Mouse (Mus musculus): ENCODE measurements around the gene 4933427D14Rik.

DNA sequence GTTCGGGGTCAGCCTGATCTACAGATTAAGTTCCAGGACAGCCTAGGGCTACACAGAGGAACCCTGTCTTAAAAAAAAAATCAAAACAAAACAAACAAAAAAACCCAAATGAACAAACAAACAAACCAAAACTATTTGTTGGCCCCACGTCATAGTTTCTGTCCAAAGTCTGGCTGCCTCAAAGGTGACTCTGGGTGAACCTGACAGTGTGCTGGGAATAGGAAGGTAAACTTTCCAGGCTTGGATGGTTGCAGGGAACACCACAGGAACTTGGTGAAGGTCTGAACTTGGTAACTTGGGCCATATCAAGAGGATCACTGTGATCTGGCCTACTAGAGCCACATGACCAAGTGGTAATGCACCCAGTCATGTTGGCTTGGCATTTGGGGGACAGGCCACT is 49.2 kb upstream of the 4933427D14Rik start:
- TF ChIP-seq CTCF (conservative IDR thresholded peaks at IDR 0.05; ENCODE audit: low read length) (no peak), POU5F1 (IDR thresholded peaks at IDR 0.05; ENCODE audit: borderline replicate concordance, low read length) (no peak)
